Mouse (Mus musculus) heart, adult 8-10 months (tissue): ENCODE data around the gene Prl4a1. TPM values are rescaled to one million over a fixed set of nuclear protein-coding genes. Genes with fewer than 3 reads are reported as not detected.
"Not testable (repeated sequence)": the region's sequence is repeated elsewhere in the genome, so short reads cannot be mapped to it uniquely, and the experiment has no call there.

Experiments used
- DNase-seq: peaks from one replicate; pipeline ENCODE4 v3.0.0; 2022; ENCODE audit warnings: low spot score
- total RNA-seq, 4 experiments: library from RNA; stranded (reverse); gene quantifications; 2 replicates each; pipeline ENCODE4 v1.2.4; 2022

Prl4a1 gene
- not detected for total RNA-seq

DNA sequence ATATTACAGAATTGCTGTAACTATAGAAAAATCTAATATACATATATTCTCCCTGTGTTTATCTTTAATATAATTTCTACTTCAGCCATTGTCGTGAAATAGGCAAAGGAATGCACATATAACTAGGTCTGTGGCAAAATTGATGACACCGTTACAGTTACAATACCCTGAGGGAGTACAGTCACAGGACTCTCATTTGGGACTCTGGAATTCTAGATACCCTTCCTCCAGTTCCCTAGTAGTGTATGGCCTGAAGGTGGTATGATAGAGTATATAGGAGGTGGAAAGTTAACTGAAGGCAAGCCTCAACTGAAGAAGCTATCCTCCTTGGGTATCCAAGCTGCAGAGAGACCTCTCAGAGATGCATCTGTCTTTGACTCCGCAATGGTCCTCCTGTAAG is at the start of gene Prl4a1:
TSS of gene Prl4a1 (plus strand) at position 301 of the 400 bp plus-strand sequence.
- no peak for DNase-seq

DNA sequence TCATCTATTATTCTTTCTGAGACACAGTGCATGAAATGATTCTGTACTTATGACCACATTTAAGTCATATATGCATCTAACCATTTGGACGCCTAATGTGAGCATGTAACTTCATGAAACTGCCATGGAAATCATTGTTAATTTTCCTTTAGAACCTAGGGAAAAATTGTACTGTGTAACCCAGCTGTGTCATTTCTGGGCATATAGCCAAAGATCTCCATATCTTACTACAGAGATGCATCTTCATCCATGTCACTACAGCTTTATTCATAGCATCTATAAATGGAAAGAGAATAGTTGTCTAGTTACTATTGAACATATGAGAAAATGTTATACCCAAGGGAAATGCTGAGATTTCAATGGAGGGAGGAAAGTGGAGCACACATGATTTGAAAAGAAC is 43.1 kb upstream of the Prl4a1 start:
- DNase-seq: no peak

DNA sequence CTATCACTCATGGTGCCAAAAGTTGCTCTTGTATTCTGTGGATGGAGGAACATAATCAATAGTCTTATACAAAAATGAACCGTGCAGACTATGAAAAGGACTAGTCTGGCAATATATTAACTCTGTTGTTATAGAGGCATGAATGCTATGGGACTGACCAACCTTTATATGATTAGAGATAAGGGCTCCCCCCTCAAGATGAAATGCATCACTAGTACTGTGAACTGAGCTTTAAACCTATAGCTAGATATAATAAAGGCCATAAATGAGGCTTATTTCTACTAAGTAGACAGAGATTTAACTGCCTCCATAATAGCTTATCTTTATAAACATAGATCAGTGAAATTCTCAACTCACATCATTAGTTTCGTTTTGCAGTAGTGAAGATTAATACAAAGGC is 41.7 kb upstream of the Prl4a1 start:
- DNase-seq: not testable (repeated sequence)

DNA sequence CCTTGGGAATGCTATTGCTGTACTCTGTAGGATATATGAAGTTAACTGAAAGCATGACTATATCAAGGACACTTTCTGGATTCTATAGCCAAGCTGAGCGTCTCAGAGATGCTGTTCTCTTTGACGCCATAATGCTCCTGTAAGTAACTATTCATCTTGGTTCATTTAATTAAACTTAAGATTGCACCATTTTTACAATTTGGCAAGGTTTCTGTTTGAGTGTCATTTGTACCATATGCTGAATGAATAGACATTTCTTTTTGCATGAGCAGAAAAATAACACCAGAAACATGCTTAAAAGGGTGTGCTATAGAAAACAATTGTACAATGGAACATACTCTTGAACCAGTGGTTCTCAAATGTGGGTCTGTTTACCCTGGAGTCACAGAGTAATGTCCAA is 38.4 kb upstream of the Prl4a1 start:
- DNase-seq: no peak

DNA sequence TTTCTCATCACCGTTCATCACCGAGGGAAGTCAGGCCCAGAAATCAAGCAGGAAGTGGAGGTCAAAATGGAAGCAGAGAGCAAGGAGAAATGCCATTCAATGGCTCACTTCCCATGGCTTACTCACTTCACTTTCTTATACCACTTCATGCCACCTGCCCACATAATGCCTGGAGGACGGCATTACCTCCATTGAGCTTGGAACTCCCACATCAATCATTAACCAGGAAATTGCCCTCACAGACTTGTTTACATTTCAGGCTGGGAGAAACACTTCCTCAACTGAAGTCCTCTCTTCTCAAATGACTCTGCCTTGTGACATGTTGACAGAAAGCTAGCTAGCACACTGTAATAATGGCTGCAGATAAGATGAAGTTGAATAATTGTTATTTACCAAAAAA is 19.5 kb upstream of the Prl4a1 start:
- DNase-seq: not testable (repeated sequence)

DNA sequence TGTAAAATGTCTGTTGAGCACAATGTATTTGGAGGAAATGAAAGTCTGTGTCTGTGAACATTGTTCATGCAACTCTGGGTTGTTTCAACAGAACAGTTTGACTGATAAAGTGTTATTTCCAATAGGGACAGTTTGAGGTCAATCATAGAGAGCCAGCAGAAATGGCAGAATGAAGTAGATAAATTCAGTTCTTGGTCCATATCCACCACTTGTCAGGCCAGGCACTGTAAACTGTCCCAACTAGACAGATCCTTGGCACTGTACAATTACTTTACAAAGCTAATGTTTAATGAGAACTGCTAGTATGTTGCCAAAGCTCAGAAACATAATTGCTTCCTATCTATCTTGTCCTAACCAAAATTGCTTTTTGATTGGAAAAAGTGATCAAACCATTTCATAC is 13.3 kb downstream of the Prl4a1 start:
- DNase-seq: no peak

DNA sequence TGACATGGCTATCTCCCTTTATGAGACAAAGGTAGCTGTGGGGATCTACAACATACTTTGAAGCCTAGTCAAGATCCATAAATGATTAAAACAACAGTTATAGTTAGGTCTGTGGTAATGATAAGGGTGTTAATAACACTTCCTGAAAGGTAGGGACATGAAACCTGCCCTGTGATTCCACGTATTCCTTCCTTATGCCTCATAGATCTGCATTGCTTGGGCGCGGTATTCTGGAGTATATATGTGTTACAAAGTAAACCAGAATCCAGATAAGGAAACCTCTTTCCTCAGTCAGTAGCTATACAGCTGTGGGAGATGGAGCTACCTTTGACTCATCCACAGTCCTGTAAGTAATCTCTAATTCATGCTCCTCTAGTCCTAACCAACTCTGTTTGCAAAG is 53.3 kb downstream of the Prl4a1 start:
- no peak for DNase-seq

Other genes with a start within 250 kb of the Prl4a1 start
- gene Prl7c1, start 235.4 kb upstream of the Prl4a1 start, total RNA-seq: not detected
- not detected for gene Prl2a1, start 214.6 kb upstream of the Prl4a1 start, total RNA-seq
- gene Prl2c1, start 166.9 kb upstream of the Prl4a1 start, total RNA-seq: not detected
- gene Prl5a1, start 126.3 kb downstream of the Prl4a1 start, total RNA-seq: not detected
- gene Gm11361, start 241.3 kb downstream of the Prl4a1 start, total RNA-seq: 100 to 1,000 TPM in 1 of 4 experiments, 10 to 100 TPM in 3; 56.5 to 110 (median 69.7) TPM